Mouse (Mus musculus) E14TG2a.4 (cell line): ENCODE results near the gene Ppp1r1b.

Experiments
- CTCF ChIP-seq: conservative IDR thresholded peaks from 2 replicates; pipeline ENCODE4 v1.5.1; 2014; ENCODE audit warnings: low read length
- NANOG ChIP-seq: IDR thresholded peaks from 2 replicates; pipeline ENCODE4 v1.6.1; 2014; ENCODE audit warnings: borderline replicate concordance, low read length, mixed read lengths
- POU5F1 ChIP-seq: IDR thresholded peaks from 2 replicates; pipeline ENCODE4 v1.6.1; 2014; ENCODE audit warnings: low read length, borderline replicate concordance

- no peak for TF ChIP-seq CTCF
- no peak for TF ChIP-seq NANOG
- TF ChIP-seq POU5F1: no peak
Measured at GRCm38 (mm10) chr11:98383261-98384030, 35.2 kb downstream of the Ppp1r1b start, which contains the start of gene Tcap.
